22 mouse cellular contexts compared by ENCODE assay signal in the genomic region with DNA sequence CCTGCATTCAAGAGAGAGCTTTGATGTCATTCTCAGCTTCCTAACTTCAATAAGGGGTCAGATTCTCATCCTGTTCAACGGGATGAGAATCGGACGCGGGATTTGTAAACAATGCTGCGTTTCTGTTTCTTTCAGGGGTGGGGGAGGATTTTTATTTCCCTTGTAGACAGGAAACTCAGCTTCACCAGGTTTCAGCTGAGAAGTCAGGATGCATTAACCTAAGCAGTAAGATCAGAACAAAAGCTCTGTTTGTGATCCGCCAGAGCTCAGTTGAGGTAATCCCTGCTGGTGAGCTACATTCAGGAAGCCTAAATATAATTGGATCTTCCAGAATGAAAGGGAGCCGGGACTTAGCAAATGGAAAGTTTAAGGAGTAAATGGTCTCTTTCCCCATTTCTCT.
DNase-seq lines count a peak whose midpoint lies in the region; ATAC-seq and TF ChIP-seq lines count a peak whose summit lies in the region.
"Had no signal": no experiment of that assay in that cellular context is flagged by ENCODE, and none has a peak within 500 bp of the region (broad histone marks: within the 10 kb centered on the region; RNA-seq: fewer than 3 reads in every experiment).

No protein-coding gene starts in this region.

- H3K4me1 ChIP-seq in forebrain, embryonic 11.5 days (replicated peaks; ENCODE audit: control insufficient read depth, insufficient read depth, low read length) = no peaks in the 10 kb centered on the region; the same call in 1 of the 2 replicates
- peaks cover 7% of the 10 kb centered on the region for H3K4me1 ChIP-seq in forebrain, embryonic 12.5 days
- H3K4me1 ChIP-seq in heart, postnatal 0 days (ENCODE audit: control insufficient read depth, insufficient read depth) = no peaks in the 10 kb centered on the region
- no peaks in the 10 kb centered on the region for H3K4me1 ChIP-seq in ES-E14 (ENCODE audit: control insufficient read depth in 2 of 2, insufficient read depth in 2 of 2, low read length in 2 of 2, poor library complexity in 1 of 2)
- H3K4me1 ChIP-seq: megakaryocyte, embryonic 14.5 days; neural tube, embryonic 15.5 days; stomach, embryonic 15.5 days had no signal

- H3K36me3 ChIP-seq in forebrain, embryonic 11.5 days (ENCODE audit: control insufficient read depth, insufficient read depth, low read length) = no peaks in the 10 kb centered on the region
- no peaks in the 10 kb centered on the region for H3K36me3 ChIP-seq in forebrain, embryonic 12.5 days (replicated peaks)
- no peaks in the 10 kb centered on the region for H3K36me3 ChIP-seq in heart, postnatal 0 days (replicated peaks; ENCODE audit: control insufficient read depth, insufficient read depth, low read length)
- H3K36me3 ChIP-seq in ES-E14 (ENCODE audit: control insufficient read depth, insufficient read depth, low read length, poor library complexity, severe bottlenecking) = no peaks in the 10 kb centered on the region
- H3K36me3 ChIP-seq: neural tube, embryonic 15.5 days; stomach, embryonic 15.5 days had no signal

- no peak for TF ChIP-seq EP300 in heart, postnatal 0 days (IDR thresholded peaks at IDR 0.05; ENCODE audit: low read depth)

- TF ChIP-seq CTCF in heart, postnatal 0 days (IDR thresholded peaks at IDR 0.05; ENCODE audit: low read depth) = no peak
- no peak for TF ChIP-seq CTCF in brain, embryonic 14.5 days (IDR thresholded peaks at IDR 0.05; ENCODE audit: borderline replicate concordance, extremely low read depth, insufficient read depth, insufficient read length)
- TF ChIP-seq CTCF in left cerebral cortex, adult 2 months (IDR thresholded peaks at IDR 0.05) = no peak

- H3K4me2 ChIP-seq in forebrain, embryonic 11.5 days (ENCODE audit: low read depth, low read length, severe bottlenecking) = peak overlapping the region; percentile 11; the same call in 1 of the 2 replicates
- no peak overlapping the region for H3K4me2 ChIP-seq in forebrain, embryonic 12.5 days
- H3K4me2 ChIP-seq in heart, postnatal 0 days (ENCODE audit: low read depth, low read length) = peak overlapping the region; percentile 28; the same call in 1 of the 2 replicates
- H3K4me2 ChIP-seq: forebrain, embryonic 13.5 days; neural tube, embryonic 15.5 days; stomach, embryonic 15.5 days had no signal

- no peak overlapping the region for H3K27ac ChIP-seq in forebrain, embryonic 11.5 days (ENCODE audit: low read depth, low read length)
- H3K27ac ChIP-seq in forebrain, embryonic 12.5 days = no peak overlapping the region
- no peak overlapping the region for H3K27ac ChIP-seq in heart, postnatal 0 days (ENCODE audit: low read depth)
- no peak overlapping the region for H3K27ac ChIP-seq in ES-E14 (ENCODE audit: insufficient read depth, low read depth, low read length, poor library complexity, severe bottlenecking)
- no peak overlapping the region; the same call in 1 of the 2 replicates for H3K27ac ChIP-seq in left cerebral cortex, adult 2 months
- H3K27ac ChIP-seq: forebrain, embryonic 13.5 days; neural tube, embryonic 15.5 days; stomach, embryonic 15.5 days had no signal

- no peak overlapping the region for H3K4me3 ChIP-seq in forebrain, embryonic 11.5 days (ENCODE audit: low read depth, low read length)
- H3K4me3 ChIP-seq in forebrain, embryonic 12.5 days (replicated peaks) = no peak overlapping the region
- 0 out of 2 replicates have a peak overlapping the region, but pooled peaks have one; percentile 7 for H3K4me3 ChIP-seq in heart, postnatal 0 days (ENCODE audit: low read depth, low read length)
- no peak overlapping the region for H3K4me3 ChIP-seq in ES-E14 (ENCODE audit: insufficient read depth in 1 of 2, low read depth in 1 of 2, low read length in 2 of 2, poor library complexity in 1 of 2, severe bottlenecking in 1 of 2)
- H3K4me3 ChIP-seq in left cerebral cortex, adult 2 months = no peak overlapping the region
- H3K4me3 ChIP-seq: forebrain, embryonic 13.5 days; megakaryocyte, embryonic 14.5 days; neural tube, embryonic 15.5 days; stomach, embryonic 15.5 days had no signal

- no peak for ATAC-seq in forebrain, embryonic 11.5 days (replicated peaks; ENCODE audit: low FRiP score)
- ATAC-seq in forebrain, embryonic 12.5 days (ENCODE audit: low FRiP score) = no peak
- ATAC-seq in heart, postnatal 0 days (ENCODE audit: insufficient read depth, low read depth) = no peak
- ATAC-seq: forebrain, embryonic 13.5 days; midbrain, embryonic 16.5 days had no signal

- no peaks in the 10 kb centered on the region for H3K27me3 ChIP-seq in forebrain, embryonic 11.5 days (ENCODE audit: control insufficient read depth, insufficient read depth, low read length)
- no peaks in the 10 kb centered on the region for H3K27me3 ChIP-seq in forebrain, embryonic 12.5 days
- H3K27me3 ChIP-seq in heart, postnatal 0 days (ENCODE audit: control insufficient read depth, insufficient read depth, low read length) = no peaks in the 10 kb centered on the region
- H3K27me3 ChIP-seq: forebrain, embryonic 13.5 days; megakaryocyte, embryonic 14.5 days; neural tube, embryonic 15.5 days; stomach, embryonic 15.5 days had no signal

- H3K9ac ChIP-seq in forebrain, embryonic 11.5 days (ENCODE audit: low read length) = no peak overlapping the region
- no peak overlapping the region for H3K9ac ChIP-seq in forebrain, embryonic 12.5 days
- no peak overlapping the region for H3K9ac ChIP-seq in heart, postnatal 0 days (replicated peaks; ENCODE audit: low read depth, low read length)
- H3K9ac ChIP-seq in ES-E14 (ENCODE audit: insufficient read depth, low read depth, low read length, poor library complexity, severe bottlenecking) = no peak overlapping the region
- H3K9ac ChIP-seq: forebrain, embryonic 13.5 days; neural tube, embryonic 15.5 days; stomach, embryonic 15.5 days had no signal

- DNase-seq in forebrain, embryonic 11.5 days (ENCODE audit: low spot score) = no peak
- DNase-seq in heart, postnatal 0 days (ENCODE audit: low spot score) = no peak
- DNase-seq in heart, adult 18-20 months = no peak
- DNase-seq in ES-E14 (ENCODE audit: low read depth, low spot score) = peak; percentile 2
- peak; percentile 53 for DNase-seq in brain, embryonic 14.5 days (ENCODE audit: low read depth)
- no peak for DNase-seq in left cerebral cortex, adult 2 months (ENCODE audit: extremely low spot score in 1 of 2, low spot score in 2 of 2)
- no peak for DNase-seq in cerebellum, adult 8-10 months
- DNase-seq: adrenal gland, adult 2 months; cerebellum, postnatal 10 days; gastrocnemius, postnatal 14 days; kidney, adult 8-10 months; kidney, postnatal 14 days; left cerebral cortex, postnatal 4 days; lung, adult 18-20 months; right cerebral cortex, postnatal 25 days; thymus, adult 18-20 months had no signal

- H3K9me3 ChIP-seq in forebrain, embryonic 11.5 days (ENCODE audit: control insufficient read depth, low read length) = no peaks in the 10 kb centered on the region
- no peaks in the 10 kb centered on the region for H3K9me3 ChIP-seq in forebrain, embryonic 12.5 days
- H3K9me3 ChIP-seq in heart, postnatal 0 days (replicated peaks; ENCODE audit: control insufficient read depth, low read length) = no peaks in the 10 kb centered on the region; the same call in 1 of the 2 replicates
- no peaks in the 10 kb centered on the region for H3K9me3 ChIP-seq in ES-E14 (ENCODE audit: control insufficient read depth, insufficient read depth, low read depth, low read length)
- H3K9me3 ChIP-seq: forebrain, embryonic 13.5 days; neural tube, embryonic 15.5 days; stomach, embryonic 15.5 days had no signal

- 2% methylated on average over 7 of the region's 7 CpGs for WGBS in forebrain, embryonic 11.5 days
- 7% methylated on average over 7 of the region's 7 CpGs for WGBS in forebrain, embryonic 12.5 days
- WGBS in heart, postnatal 0 days = 22% methylated on average over 7 of the region's 7 CpGs

- TF ChIP-seq POLR2A in brain, embryonic 14.5 days (IDR thresholded peaks at IDR 0.05; ENCODE audit: borderline replicate concordance, extremely low read depth, insufficient read depth, insufficient read length, poor library complexity, severe bottlenecking) = no peak

- in situ Hi-C loops in ES-E14 (cut with MboI; ENCODE audit: low sequenced_read_pairs in 2 of 2, unreplicated experiment in 2 of 2) = no loop called here

- intact Hi-C loops in left cerebral cortex, adult 2 months (cut with DNase I) = no loop called here

TF ChIP-seq in ES-E14, 5 proteins besides CTCF, POLR2A, EP300 and RAD21:
- no peak for TF ChIP-seq ZC3H11A (IDR thresholded peaks at IDR 0.05; ENCODE audit: borderline replicate concordance, low read depth, low read length)

Comparison
In these comparisons a context has a peak if more than half of its experiments do, and no peak if none do; other contexts are left out.
1. DNase-seq: peak in ES-E14 (single experiment) and brain, embryonic 14.5 days (single experiment); none in forebrain, embryonic 11.5 days (single experiment), heart, postnatal 0 days (single experiment), heart, adult 18-20 months (0 of 2), left cerebral cortex, adult 2 months (0 of 2) and cerebellum, adult 8-10 months (single experiment).